8 mouse cellular contexts compared by ENCODE assay signal in genomic region chrX:12081741-12082155, GRCm38 (mm10).
DNase-seq lines count a peak whose midpoint lies in the region; ATAC-seq and TF ChIP-seq lines count a peak whose summit lies in the region.

No protein-coding gene starts in this region.

- no peak for TF ChIP-seq CTCF in heart, postnatal 0 days (IDR thresholded peaks at IDR 0.05; ENCODE audit: low read depth)
- TF ChIP-seq CTCF in liver, postnatal 0 days (IDR thresholded peaks at IDR 0.05; ENCODE audit: low read depth): no peak

- intact Hi-C loops in heart, postnatal 14 days (cut with DNase I): no loop called here

- no peaks in the 10 kb centered on the region for H3K9me3 ChIP-seq in heart, postnatal 0 days (replicated peaks; ENCODE audit: control insufficient read depth, low read length)
- no peaks in the 10 kb centered on the region; the same call in 1 of the 2 replicates for H3K9me3 ChIP-seq in hindbrain, embryonic 10.5 days
- no peaks in the 10 kb centered on the region for H3K9me3 ChIP-seq in liver, postnatal 0 days (ENCODE audit: low read length)

- no peak for TF ChIP-seq EP300 in heart, postnatal 0 days (IDR thresholded peaks at IDR 0.05; ENCODE audit: low read depth)
- no peak for TF ChIP-seq EP300 in liver, postnatal 0 days (IDR thresholded peaks at IDR 0.05; ENCODE audit: low read depth)

- no peaks in the 10 kb centered on the region for H3K36me3 ChIP-seq in heart, postnatal 0 days (replicated peaks; ENCODE audit: control insufficient read depth, insufficient read depth, low read length)
- no peaks in the 10 kb centered on the region for H3K36me3 ChIP-seq in hindbrain, embryonic 10.5 days
- H3K36me3 ChIP-seq in liver, postnatal 0 days (replicated peaks; ENCODE audit: insufficient read depth, low read length): no peaks in the 10 kb centered on the region

- peak overlapping the region; percentile 90; the same call in 1 of the 2 replicates for H3K4me2 ChIP-seq in heart, postnatal 0 days (ENCODE audit: low read depth, low read length)
- H3K4me2 ChIP-seq in liver, postnatal 0 days (ENCODE audit: low read depth, low read length): peak overlapping the region; percentile 93

- no peak for DNase-seq in heart, postnatal 0 days (ENCODE audit: low spot score)
- no peak for DNase-seq in heart, postnatal 14 days
- DNase-seq in ES-CJ7 (ENCODE audit: low read depth, low spot score): peak; percentile 32
- no peak for DNase-seq in hindbrain, embryonic 10.5 days (ENCODE audit: low spot score)
- DNase-seq in liver, postnatal 0 days: no peak
- no peak for DNase-seq in right cerebral cortex, adult 2 months (ENCODE audit: low spot score in 2 of 2)
- no peak for DNase-seq in retina, postnatal 1 day

- H3K4me1 ChIP-seq in heart, postnatal 0 days (ENCODE audit: control insufficient read depth, insufficient read depth): 0 out of 2 replicates have a peak, but pooled peaks cover 4% of the 10 kb centered on the region
- H3K4me1 ChIP-seq in hindbrain, embryonic 10.5 days (replicated peaks): peaks cover 67% of the 10 kb centered on the region
- peaks cover 10% of the 10 kb centered on the region for H3K4me1 ChIP-seq in liver, postnatal 0 days (ENCODE audit: insufficient read depth)

- 29% methylated on average over 22 of the region's 22 CpGs for WGBS in heart, postnatal 0 days
- 3% methylated on average over 22 of the region's 22 CpGs for WGBS in hindbrain, embryonic 10.5 days
- 19% methylated on average over 20 of the region's 22 CpGs for WGBS in liver, postnatal 0 days (ENCODE audit: insufficient replicate concordance)

- no peak overlapping the region for H3K27ac ChIP-seq in heart, postnatal 0 days (ENCODE audit: low read depth)
- peak overlapping the region; percentile 93; the same call in 1 of the 2 replicates for H3K27ac ChIP-seq in hindbrain, embryonic 10.5 days
- H3K27ac ChIP-seq in liver, postnatal 0 days (ENCODE audit: low read depth): peak overlapping the region; percentile 52; the same call in 1 of the 2 replicates

- no peak for ATAC-seq in heart, postnatal 0 days (ENCODE audit: insufficient read depth, low read depth)
- ATAC-seq in liver, postnatal 0 days: no peak
- no peak for ATAC-seq in frontal cortex, adult (ENCODE audit: low TSS enrichment)

- H3K4me3 ChIP-seq in heart, postnatal 0 days (ENCODE audit: low read depth, low read length): no peak overlapping the region
- peak overlapping the region; percentile 69 for H3K4me3 ChIP-seq in hindbrain, embryonic 10.5 days
- H3K4me3 ChIP-seq in liver, postnatal 0 days (ENCODE audit: low read depth, low read length): peak overlapping the region; percentile 77; the same call in 1 of the 2 replicates

- H3K9ac ChIP-seq in heart, postnatal 0 days (replicated peaks; ENCODE audit: low read depth, low read length): no peak overlapping the region
- H3K9ac ChIP-seq in liver, postnatal 0 days (replicated peaks): no peak overlapping the region

- H3K27me3 ChIP-seq in heart, postnatal 0 days (ENCODE audit: control insufficient read depth, insufficient read depth, low read length): peaks cover 46% of the 10 kb centered on the region; the same call in 1 of the 2 replicates
- peaks cover 100% of the 10 kb centered on the region for H3K27me3 ChIP-seq in hindbrain, embryonic 10.5 days (ENCODE audit: insufficient read depth, poor library complexity, severe bottlenecking)
- H3K27me3 ChIP-seq in liver, postnatal 0 days (ENCODE audit: insufficient read depth, low read length): peaks cover 52% of the 10 kb centered on the region
